Mouse (Mus musculus) mesoderm, embryonic 11.5 days (tissue): Measurements from ENCODE around the gene Coa3.

Experiments
- DNase-seq: peaks from one replicate; pipeline ENCODE4 v3.0.0-alpha.2; 2012; ENCODE audit warnings: low read depth, low spot score

The Coa3 gene

DNA sequence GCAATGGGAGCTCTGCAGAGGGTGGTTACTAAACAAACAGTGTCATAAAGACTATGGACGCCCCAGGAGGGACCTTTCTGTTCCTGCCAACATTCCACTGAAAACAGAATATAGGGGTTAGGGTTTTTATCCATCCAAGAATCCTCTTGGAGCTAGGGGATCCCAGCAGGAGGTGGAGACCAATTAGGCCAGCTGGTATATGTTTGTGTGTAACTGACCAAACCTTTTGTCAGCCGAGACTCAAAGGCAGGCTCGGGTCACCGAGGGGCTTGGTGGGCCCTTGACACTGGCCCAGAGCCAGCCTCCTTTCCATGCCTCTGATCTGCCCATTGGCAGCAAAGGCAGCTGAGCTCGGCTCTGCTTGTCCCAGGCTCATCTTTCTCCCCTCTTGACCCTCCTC lies 4.0 kb upstream of the Coa3 start:
- DNase-seq = no peak

DNA sequence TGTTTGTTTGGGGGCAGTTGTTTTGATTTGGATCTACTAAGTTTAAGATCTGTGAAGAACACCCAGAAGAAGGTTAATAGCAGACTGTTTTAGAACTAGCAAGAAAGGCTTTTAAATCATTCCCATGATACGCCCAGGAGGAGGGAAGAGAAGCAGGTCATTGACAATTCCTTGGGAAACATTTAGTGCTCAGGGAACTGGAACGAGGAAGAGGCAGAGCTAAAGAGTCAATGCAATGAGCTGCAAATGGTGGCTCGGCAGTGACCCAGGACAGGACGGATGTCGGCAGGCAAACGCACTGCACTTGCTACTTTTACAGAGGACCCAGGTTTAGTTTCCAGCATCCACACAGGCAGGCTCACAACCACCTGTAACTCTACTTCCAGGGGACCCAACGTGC lies 1.9 kb upstream of the Coa3 start:
- DNase-seq = no peak

DNA sequence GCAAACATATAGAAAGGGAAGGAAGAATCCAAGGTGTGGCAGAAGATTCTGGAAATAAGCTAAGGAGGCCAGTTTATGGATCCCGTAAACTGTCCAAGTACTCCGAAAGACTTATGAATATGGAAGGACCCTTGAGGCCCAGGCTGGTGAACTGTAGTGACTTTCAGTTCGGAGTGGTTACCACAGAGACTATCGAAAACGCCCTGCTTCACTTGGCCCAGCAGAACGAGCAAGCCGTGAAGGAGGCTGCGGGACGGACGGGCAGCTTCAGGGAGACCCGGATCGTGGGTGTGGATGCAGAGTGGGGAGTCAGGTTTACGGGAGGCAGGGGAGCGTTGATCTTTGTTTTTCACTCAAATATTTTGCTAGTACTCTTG lies 267 bp upstream of the Coa3 start:
- no peak for DNase-seq

DNA sequence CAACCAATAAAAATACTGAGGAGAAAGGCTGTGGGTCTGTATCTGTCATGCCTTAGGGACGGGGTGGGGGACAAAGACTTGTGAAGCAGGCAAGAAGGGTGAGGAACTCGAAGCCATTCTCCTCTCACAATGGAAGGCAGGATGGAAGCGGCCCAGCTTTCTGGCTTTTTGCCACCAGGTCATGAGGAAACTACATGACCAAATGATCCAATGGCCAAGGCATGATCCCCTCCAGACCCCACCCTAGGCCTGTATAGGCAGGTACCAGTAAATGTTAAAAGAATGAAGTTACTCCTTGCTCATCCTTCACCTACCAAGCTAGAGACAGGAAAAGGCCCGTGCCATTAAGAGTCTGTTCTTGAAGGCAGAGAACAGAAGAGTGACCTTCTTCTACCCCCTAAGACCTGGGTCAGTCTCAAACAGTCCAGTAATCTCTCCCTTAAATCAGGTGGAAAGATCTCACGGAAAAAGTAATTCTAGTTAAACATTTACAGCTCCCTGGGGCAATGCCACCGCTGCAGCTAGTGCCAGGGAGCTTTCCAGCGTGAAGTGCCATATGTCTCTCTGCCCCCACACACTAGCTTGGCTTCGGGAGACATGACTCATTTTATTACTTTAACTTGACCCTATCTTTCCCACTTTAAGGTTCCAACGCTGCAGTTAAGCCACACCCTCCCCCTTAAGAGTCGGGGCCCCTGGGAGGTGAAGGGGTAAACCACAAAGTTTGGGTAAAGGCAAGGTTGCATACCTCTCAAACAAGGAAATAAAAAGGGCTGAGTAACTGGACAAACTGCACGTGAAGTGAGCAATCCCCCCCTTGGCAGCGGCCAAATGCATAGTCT lies 1.3 kb downstream of the Coa3 start:
- DNase-seq = no peak

DNA sequence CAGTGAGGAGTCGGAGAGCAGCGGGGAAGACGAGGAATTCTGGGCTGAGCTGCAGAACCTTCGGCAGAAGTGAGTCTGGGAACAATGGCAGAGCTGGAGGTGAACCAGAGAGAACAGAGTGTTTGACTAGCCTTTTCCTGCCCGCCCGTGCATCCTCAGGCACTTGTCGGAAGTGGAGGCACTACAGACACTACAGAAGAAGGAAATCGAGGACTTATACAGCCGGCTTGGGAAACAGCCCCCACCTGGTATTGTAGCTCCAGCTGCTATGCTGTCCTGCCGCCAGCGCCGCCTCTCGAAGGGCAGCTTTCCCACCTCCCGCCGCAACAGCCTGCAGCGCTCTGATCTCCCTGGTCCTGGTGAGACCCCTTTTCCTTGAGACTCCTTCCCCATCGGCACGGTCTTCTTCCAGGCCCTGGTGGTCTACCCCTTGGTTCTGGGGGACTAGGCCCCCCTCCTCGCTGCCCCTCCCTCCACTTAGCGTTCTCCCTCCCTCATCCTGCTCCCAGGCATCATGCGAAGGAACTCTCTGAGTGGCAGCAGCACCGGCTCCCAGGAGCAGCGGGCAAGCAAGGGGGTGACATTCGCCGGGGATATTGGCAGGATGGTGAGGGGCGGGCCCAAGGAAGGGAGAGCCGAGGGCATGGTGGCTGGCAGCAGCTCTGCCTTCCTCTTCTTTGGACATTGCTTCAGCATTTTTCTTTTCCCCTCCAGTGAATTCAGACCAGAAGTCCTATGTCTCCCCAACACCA lies 2.4 kb downstream of the Coa3 start:
- DNase-seq = no peak

DNA sequence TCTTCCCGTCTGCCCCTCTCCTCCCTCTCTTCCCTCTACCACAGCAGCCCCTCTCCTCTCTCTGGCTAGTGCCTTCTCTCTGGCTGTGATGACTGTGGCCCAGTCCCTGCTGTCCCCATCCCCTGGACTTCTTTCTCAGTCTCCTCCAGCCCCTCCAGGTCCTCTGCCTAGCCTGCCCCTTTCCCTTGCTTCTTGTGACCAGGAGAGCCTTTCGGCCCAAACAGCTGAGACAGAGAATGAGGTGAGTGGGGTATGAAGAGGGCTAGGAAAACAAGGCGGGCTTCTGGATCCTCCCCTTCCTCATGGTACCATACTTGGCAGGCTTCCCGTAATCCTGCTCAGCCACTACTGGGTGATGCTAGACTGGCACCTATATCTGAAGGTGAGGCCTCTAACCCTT lies 3.6 kb downstream of the Coa3 start:
- no peak for DNase-seq

DNA sequence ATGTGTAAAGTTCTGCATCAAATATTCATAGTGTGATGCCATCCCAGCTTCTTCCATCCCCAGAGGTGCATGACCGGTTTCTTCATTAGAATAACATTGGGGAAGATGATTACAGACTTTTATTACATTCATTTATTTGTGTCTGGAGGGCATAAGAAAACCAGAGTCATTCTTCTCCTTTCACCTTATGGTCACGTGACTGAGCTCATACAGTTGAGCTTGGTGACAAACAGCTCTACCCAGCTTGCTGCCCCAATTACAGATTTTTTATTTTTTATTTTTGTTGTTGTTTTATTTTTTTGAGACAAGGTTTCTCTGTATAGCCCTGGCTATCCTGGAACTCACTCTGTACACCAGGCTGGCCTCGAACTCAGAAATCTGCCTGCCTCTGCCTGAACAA lies 6.5 kb downstream of the Coa3 start:
- DNase-seq = no peak

DNA sequence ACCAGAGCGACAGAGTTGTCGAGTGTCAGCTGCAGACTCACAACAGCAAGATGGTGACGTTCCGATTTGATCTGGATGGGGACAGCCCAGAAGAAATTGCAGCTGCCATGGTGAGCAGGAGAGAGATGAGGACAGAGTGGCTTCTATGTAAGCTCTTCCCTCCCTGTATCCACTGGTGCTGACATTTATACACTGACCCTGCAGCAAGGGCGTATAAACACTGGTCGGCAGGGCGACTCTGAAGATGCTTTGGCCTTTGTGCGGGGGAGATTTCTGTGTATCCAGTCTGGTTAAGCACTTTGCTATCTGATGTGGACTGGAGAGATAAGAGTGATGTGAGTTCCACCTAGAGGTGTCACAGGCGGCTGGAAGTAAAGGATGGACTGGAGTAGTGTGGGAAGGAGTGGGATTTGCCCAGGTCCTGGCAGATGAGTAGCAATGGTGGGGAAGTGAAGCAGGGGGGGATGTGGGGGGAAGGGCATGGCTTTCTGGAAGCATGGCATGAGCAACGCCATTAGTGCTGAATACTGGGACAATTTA lies 9.3 kb downstream of the Coa3 start:
- DNase-seq = peak; percentile 48

DNA sequence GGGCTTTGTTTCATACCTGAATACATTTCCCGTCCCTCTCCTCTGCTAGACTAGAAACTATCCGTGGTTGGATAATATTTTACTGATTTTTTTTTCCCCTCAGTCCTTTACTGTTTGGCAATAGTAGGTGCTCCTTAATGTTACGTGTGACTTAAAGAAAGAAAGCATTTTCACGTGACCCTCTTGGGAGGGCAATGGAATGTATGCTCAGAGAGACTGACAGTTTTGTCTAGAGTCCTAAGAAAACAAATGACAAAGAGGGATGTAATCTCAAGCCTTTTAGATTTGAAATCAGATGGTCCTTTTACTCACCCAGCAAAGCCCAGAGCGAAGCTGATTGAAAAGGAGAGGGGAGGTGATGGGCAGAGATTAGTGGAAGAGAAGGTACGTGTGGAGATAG lies 13.0 kb downstream of the Coa3 start:
- DNase-seq = no peak

DNA sequence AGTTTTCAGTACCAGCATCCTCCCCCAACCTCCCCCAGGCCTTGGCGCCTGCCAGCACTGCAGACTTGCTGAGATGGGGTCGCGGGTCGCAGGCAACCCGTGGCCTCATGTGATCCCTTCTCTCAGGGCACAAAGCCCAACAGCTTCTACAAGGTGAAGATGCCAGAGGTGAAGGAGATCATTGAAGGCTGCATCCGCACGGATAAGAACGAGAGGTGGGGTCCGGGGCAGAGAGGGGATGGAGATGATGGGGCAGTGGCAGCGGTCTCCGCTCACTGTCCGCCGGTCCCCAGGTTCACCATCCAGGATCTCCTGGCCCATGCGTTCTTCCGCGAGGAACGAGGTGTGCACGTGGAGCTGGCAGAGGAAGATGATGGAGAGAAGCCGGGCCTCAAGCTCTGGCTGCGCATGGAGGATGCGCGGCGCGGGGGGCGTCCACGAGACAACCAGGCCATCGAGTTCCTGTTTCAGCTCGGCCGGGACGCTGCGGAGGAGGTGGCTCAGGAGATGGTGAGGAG lies 13.9 kb downstream of the Coa3 start:
- no peak for DNase-seq

DNA sequence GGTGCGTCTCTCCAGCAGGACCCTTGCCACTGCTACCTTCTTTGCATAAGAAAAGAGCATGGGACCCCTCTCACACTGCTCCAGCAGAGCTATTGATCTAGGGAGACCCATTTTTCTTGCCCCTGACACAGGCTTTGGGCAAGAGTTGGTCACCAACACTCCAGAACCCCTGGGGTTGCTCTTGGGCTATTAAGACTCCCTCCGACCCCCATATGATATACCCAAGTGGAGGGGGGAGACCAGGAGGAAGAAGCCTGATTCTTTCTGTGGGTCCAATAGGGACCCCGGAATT lies 15.0 kb downstream of the Coa3 start:
- no peak for DNase-seq

DNA sequence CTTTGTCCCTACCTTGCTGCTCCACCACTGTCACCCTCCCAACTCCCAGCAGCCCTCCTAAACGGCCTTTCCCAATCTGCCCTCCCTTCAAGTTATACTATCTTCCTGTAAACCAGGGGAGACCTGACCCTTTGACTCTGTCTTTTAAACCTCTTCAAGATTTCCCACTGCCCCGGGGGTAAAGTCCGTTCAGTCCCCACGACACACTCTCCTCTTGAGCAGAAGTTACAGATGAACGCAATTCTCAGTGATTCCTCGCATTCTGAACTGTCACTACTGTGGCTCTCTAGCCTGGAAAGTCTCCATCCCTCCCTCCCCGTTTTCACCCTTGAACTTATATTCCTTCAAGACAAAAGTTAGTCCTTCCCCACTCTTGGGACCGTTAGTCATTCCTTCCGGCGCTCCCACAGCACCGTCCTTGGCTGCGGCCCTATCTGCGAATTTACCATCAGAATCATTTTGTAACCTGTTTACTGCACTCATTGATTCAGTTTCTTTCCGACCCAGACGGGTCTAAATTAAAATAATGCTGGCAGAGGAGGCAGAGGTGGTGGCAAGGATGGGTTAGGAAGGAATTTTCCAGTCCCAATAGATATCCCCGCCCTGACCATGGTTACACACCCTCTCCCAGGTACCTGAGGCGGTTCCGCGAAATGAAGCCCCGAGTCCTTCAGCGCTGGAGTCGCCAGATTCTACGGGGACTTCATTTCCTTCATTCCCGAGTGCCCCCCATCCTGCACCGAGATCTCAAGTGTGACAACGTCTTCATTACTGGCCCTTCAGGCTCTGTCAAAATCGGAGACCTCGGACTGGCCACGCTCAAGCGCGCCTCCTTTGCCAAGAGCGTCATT lies 15.6 kb downstream of the Coa3 start:
- DNase-seq = no peak

DNA sequence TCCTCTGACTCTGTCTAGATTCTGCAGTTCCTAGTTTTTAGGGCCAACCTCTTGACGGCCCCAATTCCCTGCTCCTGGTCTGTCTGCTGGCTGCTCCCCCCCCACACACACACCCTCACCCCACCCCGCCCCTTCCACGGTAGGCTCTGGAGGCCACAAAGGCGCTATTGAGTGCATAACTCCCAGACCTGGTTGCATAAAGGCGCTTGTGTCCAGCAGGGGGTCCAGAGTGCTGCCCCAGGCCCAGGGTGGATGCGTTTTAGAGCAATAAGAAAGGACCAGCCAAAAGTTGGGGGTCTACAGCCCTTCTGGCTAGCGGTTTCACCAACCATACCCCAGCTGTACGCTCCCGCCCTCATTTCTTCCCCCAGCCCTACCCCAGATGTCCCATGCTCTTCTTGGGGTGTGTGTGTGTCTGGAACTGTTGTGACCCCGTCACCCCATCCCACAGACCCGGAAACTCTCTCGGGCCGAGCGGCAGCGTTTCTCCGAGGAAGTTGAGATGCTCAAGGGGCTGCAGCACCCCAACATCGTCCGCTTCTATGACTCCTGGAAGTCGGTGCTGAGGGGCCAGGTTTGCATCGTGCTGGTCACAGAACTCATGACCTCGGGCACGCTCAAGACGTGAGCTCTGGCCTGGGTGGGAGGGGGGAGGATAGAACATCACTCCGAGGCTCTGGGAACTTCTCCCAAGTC lies 16.5 kb downstream of the Coa3 start:
- DNase-seq = no peak

DNA sequence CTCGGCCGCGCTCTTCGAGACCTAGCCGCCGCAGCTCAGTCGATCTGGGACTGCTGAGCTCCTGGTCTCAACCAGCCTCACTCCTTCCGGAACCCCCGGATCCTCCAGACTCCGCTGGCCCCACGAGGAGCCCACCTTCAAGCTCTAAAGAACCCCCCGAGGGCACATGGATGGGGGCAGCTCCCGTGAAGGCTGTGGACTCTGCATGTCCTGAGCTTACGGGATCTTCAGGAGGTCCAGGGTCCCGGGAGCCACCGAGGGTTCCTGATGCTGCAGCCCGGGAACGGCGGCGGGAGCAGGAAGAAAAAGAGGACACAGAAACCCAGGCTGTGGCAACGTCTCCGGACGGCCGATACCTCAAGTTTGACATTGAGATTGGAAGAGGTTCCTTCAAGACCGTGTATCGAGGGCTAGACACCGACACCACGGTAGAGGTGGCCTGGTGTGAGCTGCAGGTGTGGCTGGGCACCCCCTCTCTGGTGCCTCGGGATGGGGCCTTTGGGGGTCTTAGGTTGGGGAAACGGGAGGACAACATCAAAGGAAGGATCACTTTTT lies 18.0 kb downstream of the Coa3 start:
- DNase-seq = no peak

DNA sequence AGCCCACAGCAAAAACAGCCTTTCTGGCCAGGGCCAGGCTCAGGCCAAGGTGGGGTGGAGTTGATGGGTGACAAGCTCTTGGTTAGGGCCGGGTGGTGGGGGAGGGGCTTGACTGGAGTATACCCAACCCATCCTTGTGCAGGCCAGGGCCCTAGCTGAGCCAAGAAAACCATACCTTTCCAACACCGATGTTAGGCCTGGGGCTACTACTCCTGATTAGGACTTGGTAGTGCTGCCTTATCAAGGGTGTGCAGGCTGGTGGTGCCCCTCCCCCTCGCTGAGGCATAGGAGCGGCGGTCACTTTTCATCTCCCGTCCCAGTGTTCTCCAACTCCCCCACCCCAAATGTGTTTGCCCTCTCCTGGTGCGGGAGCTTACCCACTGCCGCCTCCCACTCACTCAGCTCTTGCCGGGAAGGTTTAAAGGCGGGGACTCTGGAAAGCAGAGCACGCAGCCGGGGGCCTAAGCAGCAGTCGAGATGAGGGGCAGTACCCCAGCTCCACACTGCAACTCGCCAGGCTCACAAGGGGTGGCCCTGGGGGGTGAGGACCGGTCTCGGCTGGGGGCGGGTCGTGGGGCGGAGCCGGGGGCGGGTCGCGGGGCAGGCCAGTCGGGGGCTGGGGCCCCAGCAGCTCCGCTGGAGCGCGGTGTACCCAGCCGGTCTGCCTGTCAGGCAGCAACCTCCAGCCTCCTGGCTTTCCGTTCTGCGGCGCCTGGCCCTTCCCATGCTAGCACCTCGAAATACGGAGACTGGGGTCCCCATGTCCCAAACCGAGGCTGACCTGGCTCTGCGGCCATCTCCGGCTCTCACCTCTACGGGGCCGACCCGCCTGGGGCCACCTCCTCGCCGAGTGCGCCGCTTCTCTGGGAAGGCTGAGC lies 18.7 kb downstream of the Coa3 start, which contains the start of gene Wnk4:
TSS of gene Wnk4 (plus strand) at position 620 of the 878 bp plus-strand sequence.
- peak; percentile 63 for DNase-seq

DNA sequence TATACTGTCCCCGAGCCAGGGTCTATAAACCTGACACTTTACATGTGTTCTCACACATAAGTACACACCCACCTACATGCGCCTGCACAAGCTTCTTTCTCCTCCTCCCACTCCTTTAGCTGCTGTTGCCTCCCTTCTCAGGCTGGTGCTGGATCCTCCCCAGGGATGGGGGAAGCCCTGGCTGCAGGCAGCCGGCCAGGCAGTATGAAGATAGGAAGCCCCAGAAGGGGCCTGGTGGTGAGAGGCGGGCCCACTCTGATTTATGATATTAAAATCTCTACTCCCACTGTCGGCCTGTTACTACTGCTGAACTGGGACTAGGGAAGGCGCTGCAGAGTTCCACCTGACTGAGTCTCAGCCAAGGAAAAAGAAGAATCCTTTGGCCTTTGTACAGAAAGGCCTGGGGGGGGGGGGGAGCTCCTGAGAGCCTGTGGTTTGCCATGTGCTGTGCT lies 19.6 kb downstream of the Coa3 start:
- peak; percentile 42 for DNase-seq

DNA sequence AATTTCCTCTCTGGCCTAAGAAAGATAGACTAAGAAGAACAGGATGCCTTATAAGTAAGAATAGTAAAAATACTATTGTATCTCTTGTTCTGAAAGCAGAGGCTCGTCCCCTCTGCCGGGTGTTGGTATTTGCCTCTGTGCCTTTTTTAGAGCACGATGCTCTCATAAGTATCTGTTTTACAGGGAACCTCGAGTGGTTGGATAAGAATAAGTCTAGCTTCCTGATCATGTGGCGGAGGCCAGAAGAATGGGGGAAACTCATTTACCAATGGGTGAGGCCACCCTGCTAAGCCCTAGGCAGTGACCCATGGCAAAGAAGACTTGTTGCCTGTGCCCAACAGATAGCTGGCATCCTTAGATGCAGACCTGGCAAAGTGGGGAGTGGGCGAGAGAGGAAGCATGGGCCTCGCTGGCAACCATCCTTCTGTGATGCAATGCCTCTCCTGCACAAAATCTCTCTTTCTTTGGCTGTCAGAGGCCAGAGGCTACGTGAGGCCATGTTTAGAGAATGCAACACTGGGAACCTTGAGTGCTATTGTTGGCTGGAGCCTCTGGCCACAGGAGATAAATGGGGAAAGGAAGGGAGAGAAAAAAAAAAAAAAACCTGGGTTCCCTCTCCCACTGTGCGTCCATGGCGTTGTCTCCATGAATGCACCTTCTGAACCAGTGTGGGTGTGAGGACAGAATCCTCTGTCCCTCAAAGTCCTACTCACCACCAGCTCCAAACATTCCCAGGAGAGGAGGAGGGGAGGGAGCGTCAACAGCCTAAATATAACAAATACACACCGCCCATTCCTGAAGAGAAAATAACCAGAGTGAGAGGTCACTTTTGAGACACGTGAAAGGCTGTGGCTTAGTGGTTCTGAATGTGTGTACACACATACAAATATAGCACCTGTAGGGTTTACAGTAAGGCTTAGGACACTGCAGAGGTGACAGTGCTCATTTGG lies 22.8 kb downstream of the Coa3 start:
- no peak for DNase-seq

DNA sequence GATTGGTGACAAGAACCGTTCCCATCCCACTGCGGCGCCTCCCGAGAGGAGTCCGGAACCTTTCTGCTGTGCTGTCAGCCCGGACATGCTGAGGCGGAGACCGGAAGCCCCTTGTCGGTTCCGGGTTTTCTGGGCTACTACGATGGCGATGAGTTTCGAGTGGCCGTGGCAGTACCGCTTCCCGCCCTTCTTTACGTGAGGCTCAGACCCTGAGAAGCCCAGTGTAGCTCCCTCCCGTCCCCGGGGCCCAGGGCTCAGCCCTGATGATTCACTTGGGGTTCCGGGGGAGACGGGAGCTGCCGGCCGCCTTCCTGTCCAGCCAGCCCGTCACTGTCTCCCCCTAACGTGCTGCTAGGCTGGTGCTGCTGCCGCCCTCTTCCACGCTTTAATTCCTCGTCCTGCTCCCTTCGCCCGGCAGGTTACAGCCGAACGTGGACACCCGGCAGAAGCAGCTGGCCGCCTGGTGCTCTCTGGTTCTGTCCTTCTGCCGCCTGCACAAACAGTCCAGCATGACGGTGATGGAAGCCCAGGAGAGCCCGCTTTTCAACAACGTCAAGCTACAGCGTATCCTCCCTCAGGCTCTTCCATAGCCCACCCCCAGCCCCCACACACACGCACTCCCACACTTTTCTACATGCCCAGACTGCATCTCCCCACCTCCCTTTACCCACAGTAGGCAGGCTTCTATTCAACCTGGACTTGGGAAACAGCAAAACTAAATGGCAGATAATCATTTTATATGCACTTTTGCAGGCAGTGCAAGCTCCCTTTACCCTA lies 25.1 kb downstream of the Coa3 start, which contains the start of gene Vps25:
TSS of gene Vps25 (plus strand) at position 95 of the 777 bp plus-strand sequence.
- DNase-seq = peak; percentile 82
